Mouse (Mus musculus) ES-CJ7 (cell line): ENCODE measurements around the gene Fbxw8.

Experiments used
- DNase-seq: peaks from one replicate; pipeline ENCODE4 v3.0.0; 2011; ENCODE audit warnings: low read depth, low spot score

Gene Fbxw8

GRCm38 (mm10) chr5:118156976-118157375, 1.7 kb upstream of the Fbxw8 start:
- DNase-seq, result no peak

GRCm38 (mm10) chr5:118155565-118155947, 292 bp upstream of the Fbxw8 start:
- no peak for DNase-seq

GRCm38 (mm10) chr5:118149711-118150110, 5.6 kb downstream of the Fbxw8 start:
- no peak for DNase-seq

- DNase-seq, result no peak
These were observed 8.0 kb downstream of the Fbxw8 start for GRCm38 (mm10) chr5:118147264-118147663.

GRCm38 (mm10) chr5:118145999-118146679, 9.1 kb downstream of the Fbxw8 start:
- DNase-seq, result no peak

GRCm38 (mm10) chr5:118145458-118145857, 9.8 kb downstream of the Fbxw8 start:
- DNase-seq, result no peak

- DNase-seq, result no peak
These were observed 10.5 kb downstream of the Fbxw8 start for GRCm38 (mm10) chr5:118144770-118145169.

- no peak for DNase-seq
These were observed 10.9 kb downstream of the Fbxw8 start for GRCm38 (mm10) chr5:118144327-118144726.

GRCm38 (mm10) chr5:118143211-118144026, 11.8 kb downstream of the Fbxw8 start:
- DNase-seq, result no peak

GRCm38 (mm10) chr5:118142471-118142870, 12.8 kb downstream of the Fbxw8 start:
- DNase-seq, result no peak

- DNase-seq, result no peak
These were observed 15.6 kb downstream of the Fbxw8 start for GRCm38 (mm10) chr5:118139630-118140029.

GRCm38 (mm10) chr5:118136391-118136790, 18.9 kb downstream of the Fbxw8 start:
- DNase-seq, result no peak

- DNase-seq, result no peak
These were observed 26.6 kb downstream of the Fbxw8 start for GRCm38 (mm10) chr5:118128651-118129050.

- no peak for DNase-seq
These were observed 27.1 kb downstream of the Fbxw8 start for GRCm38 (mm10) chr5:118128208-118128607.

GRCm38 (mm10) chr5:118126671-118127070, 28.6 kb downstream of the Fbxw8 start:
- DNase-seq, result no peak

- no peak for DNase-seq
These were observed 32.2 kb downstream of the Fbxw8 start for GRCm38 (mm10) chr5:118123096-118123495.

GRCm38 (mm10) chr5:118121928-118122327, 33.3 kb downstream of the Fbxw8 start:
- DNase-seq, result no peak

- DNase-seq, result no peak
These were observed 34.6 kb downstream of the Fbxw8 start for GRCm38 (mm10) chr5:118120670-118121069.

GRCm38 (mm10) chr5:118118922-118119321, 36.3 kb downstream of the Fbxw8 start:
- no peak for DNase-seq

- DNase-seq, result no peak
These were observed 36.9 kb downstream of the Fbxw8 start for GRCm38 (mm10) chr5:118118351-118118750.

GRCm38 (mm10) chr5:118113617-118114016, 41.6 kb downstream of the Fbxw8 start:
- peak; percentile 16 for DNase-seq

GRCm38 (mm10) chr5:118113043-118113442, 42.2 kb downstream of the Fbxw8 start:
- DNase-seq, result no peak
